Mouse (Mus musculus): Measurements from ENCODE around the gene Adgrg1. TPM values are rescaled to one million over a fixed set of nuclear protein-coding genes. Genes with fewer than 3 reads are reported as not detected.

The Adgrg1 gene
- polyA plus RNA-seq, 1 experiment from 2014 or later = 42.4 TPM

GRCm38 (mm10) chr8:94948421-94948820, 26.1 kb upstream of the Adgrg1 start:
- Histone ChIP-seq H3K4me1 (replicated peaks; ENCODE audit: control insufficient read depth, insufficient read depth) (no peaks in the 10 kb centered on the region), H3K9ac (ENCODE audit: low read length) (no peak overlapping the region), H3K27me3 (ENCODE audit: control insufficient read depth, insufficient read depth, low read length) (no peaks in the 10 kb centered on the region), H3K36me3 (ENCODE audit: control insufficient read depth, insufficient read depth, low read length) (no peaks in the 10 kb centered on the region), H3K9me3 (ENCODE audit: control insufficient read depth, low read length) (no peaks in the 10 kb centered on the region), H3K4me2 (replicated peaks; ENCODE audit: low read depth) (no peak overlapping the region), H3K27ac (replicated peaks) (no peak overlapping the region), H3K4me3 (ENCODE audit: low read depth, low read length) (no peak overlapping the region)
- DNase-seq (ENCODE audit: low spot score) (no peak), ATAC-seq (ENCODE audit: low FRiP score, low TSS enrichment) (no peak)
- 78% methylated on average over 4 of the region's 4 CpGs for WGBS
- TF ChIP-seq CTCF (IDR thresholded peaks at IDR 0.05; ENCODE audit: low read depth) = no peak
- TF ChIP-seq EP300 (optimal IDR thresholded peaks at IDR 0.05) = no peak

- WGBS = 81% methylated on average over 4 of the region's 4 CpGs
- H3K9me3 ChIP-seq (ENCODE audit: control insufficient read depth, low read length) = no peaks in the 10 kb centered on the region
- no peak overlapping the region for H3K27ac ChIP-seq (replicated peaks)
- DNase-seq (ENCODE audit: low spot score) (no peak), ATAC-seq (ENCODE audit: low FRiP score, low TSS enrichment) (no peak)
- no peaks in the 10 kb centered on the region for H3K36me3 ChIP-seq (ENCODE audit: control insufficient read depth, insufficient read depth, low read length)
- no peak for TF ChIP-seq EP300 (optimal IDR thresholded peaks at IDR 0.05)
- peak; percentile 28 for TF ChIP-seq CTCF (IDR thresholded peaks at IDR 0.05; ENCODE audit: low read depth)
- no peak overlapping the region for H3K4me2 ChIP-seq (replicated peaks; ENCODE audit: low read depth)
- 0 out of 2 replicates have a peak, but pooled peaks cover 3% of the 10 kb centered on the region for H3K4me1 ChIP-seq (replicated peaks; ENCODE audit: control insufficient read depth, insufficient read depth)
- no peaks in the 10 kb centered on the region for H3K27me3 ChIP-seq (ENCODE audit: control insufficient read depth, insufficient read depth, low read length)
- no peak overlapping the region for H3K9ac ChIP-seq (ENCODE audit: low read length)
- no peak overlapping the region for H3K4me3 ChIP-seq (ENCODE audit: low read depth, low read length)
These were observed 25.5 kb upstream of the Adgrg1 start for GRCm38 (mm10) chr8:94949010-94949409.

- DNase-seq (ENCODE audit: low spot score) (peak; percentile 77), ATAC-seq (ENCODE audit: low FRiP score, low TSS enrichment) (peak; percentile 30)
- no peaks in the 10 kb centered on the region for H3K36me3 ChIP-seq (ENCODE audit: control insufficient read depth, insufficient read depth, low read length)
- H3K4me1 ChIP-seq (replicated peaks; ENCODE audit: control insufficient read depth, insufficient read depth) = 0 out of 2 replicates have a peak, but pooled peaks cover 3% of the 10 kb centered on the region
- H3K27ac ChIP-seq (replicated peaks) = no peak overlapping the region
- WGBS = 13% methylated on average over 4 of the region's 4 CpGs
- H3K9me3 ChIP-seq (ENCODE audit: control insufficient read depth, low read length) = no peaks in the 10 kb centered on the region
- no peak overlapping the region for H3K4me2 ChIP-seq (replicated peaks; ENCODE audit: low read depth)
- H3K4me3 ChIP-seq (ENCODE audit: low read depth, low read length) = no peak overlapping the region
- TF ChIP-seq EP300 (optimal IDR thresholded peaks at IDR 0.05) (no peak), CTCF (IDR thresholded peaks at IDR 0.05; ENCODE audit: low read depth) (peak; percentile 99)
- H3K9ac ChIP-seq (ENCODE audit: low read length) = no peak overlapping the region
- no peaks in the 10 kb centered on the region for H3K27me3 ChIP-seq (ENCODE audit: control insufficient read depth, insufficient read depth, low read length)
These were observed 24.5 kb upstream of the Adgrg1 start for GRCm38 (mm10) chr8:94950046-94950445.

DNA sequence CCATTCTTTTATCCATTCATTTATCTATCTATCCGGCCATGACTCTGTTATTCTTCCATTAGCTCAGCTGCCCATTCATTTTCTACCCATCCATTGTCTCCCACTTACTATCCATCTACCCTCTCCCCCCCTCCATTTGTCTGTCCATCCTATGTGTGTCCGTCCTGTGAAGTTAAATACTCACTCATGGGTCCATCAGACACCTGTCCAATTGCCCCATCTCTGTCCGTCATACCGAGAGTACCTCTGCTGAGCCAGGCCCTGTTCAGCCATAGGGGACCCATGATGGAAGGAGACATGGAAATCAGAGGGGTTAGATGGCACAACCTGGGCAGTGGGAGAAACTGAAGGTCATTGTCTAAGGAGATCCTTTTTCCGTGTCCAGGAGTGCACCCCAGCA, 24.1 kb upstream of the Adgrg1 start:
- 0 out of 2 replicates have a peak, but pooled peaks cover 3% of the 10 kb centered on the region for H3K4me1 ChIP-seq (replicated peaks; ENCODE audit: control insufficient read depth, insufficient read depth)
- H3K4me2 ChIP-seq (replicated peaks; ENCODE audit: low read depth) = no peak overlapping the region
- no peaks in the 10 kb centered on the region for H3K9me3 ChIP-seq (ENCODE audit: control insufficient read depth, low read length)
- H3K9ac ChIP-seq (ENCODE audit: low read length) = no peak overlapping the region
- 74% methylated on average over 5 of the region's 5 CpGs for WGBS
- ATAC-seq (ENCODE audit: low FRiP score, low TSS enrichment) (no peak), DNase-seq (ENCODE audit: low spot score) (no peak)
- no peaks in the 10 kb centered on the region for H3K36me3 ChIP-seq (ENCODE audit: control insufficient read depth, insufficient read depth, low read length)
- H3K27ac ChIP-seq (replicated peaks) = no peak overlapping the region
- no peak for TF ChIP-seq EP300 (optimal IDR thresholded peaks at IDR 0.05)
- no peak for TF ChIP-seq CTCF (IDR thresholded peaks at IDR 0.05; ENCODE audit: low read depth)
- no peaks in the 10 kb centered on the region for H3K27me3 ChIP-seq (ENCODE audit: control insufficient read depth, insufficient read depth, low read length)
- H3K4me3 ChIP-seq (ENCODE audit: low read depth, low read length) = no peak overlapping the region

- Histone ChIP-seq H3K4me2 (replicated peaks; ENCODE audit: low read depth) (no peak overlapping the region), H3K27me3 (ENCODE audit: control insufficient read depth, insufficient read depth, low read length) (no peaks in the 10 kb centered on the region), H3K4me3 (ENCODE audit: low read depth, low read length) (no peak overlapping the region), H3K36me3 (ENCODE audit: control insufficient read depth, insufficient read depth, low read length) (no peaks in the 10 kb centered on the region), H3K4me1 (replicated peaks; ENCODE audit: control insufficient read depth, insufficient read depth) (0 out of 2 replicates have a peak, but pooled peaks cover 3% of the 10 kb centered on the region), H3K9me3 (ENCODE audit: control insufficient read depth, low read length) (no peaks in the 10 kb centered on the region), H3K9ac (ENCODE audit: low read length) (no peak overlapping the region), H3K27ac (replicated peaks) (no peak overlapping the region)
- no peak for DNase-seq (ENCODE audit: low spot score)
- WGBS = 70% methylated on average over 5 of the region's 5 CpGs
- TF ChIP-seq EP300 (optimal IDR thresholded peaks at IDR 0.05) (no peak), CTCF (IDR thresholded peaks at IDR 0.05; ENCODE audit: low read depth) (no peak)
- no peak for ATAC-seq (ENCODE audit: low FRiP score, low TSS enrichment)
These were observed 22.5 kb upstream of the Adgrg1 start for GRCm38 (mm10) chr8:94952086-94952485.

- no peak overlapping the region for H3K27ac ChIP-seq (replicated peaks)
- no peaks in the 10 kb centered on the region for H3K9me3 ChIP-seq (ENCODE audit: control insufficient read depth, low read length)
- H3K36me3 ChIP-seq (ENCODE audit: control insufficient read depth, insufficient read depth, low read length) = no peaks in the 10 kb centered on the region
- WGBS = 54% methylated on average over 7 of the region's 7 CpGs
- ATAC-seq (ENCODE audit: low FRiP score, low TSS enrichment) (no peak), DNase-seq (ENCODE audit: low spot score) (no peak)
- H3K9ac ChIP-seq (ENCODE audit: low read length) = no peak overlapping the region
- H3K4me2 ChIP-seq (replicated peaks; ENCODE audit: low read depth) = no peak overlapping the region
- H3K4me1 ChIP-seq (replicated peaks; ENCODE audit: control insufficient read depth, insufficient read depth) = 0 out of 2 replicates have a peak, but pooled peaks cover 3% of the 10 kb centered on the region
- no peaks in the 10 kb centered on the region for H3K27me3 ChIP-seq (ENCODE audit: control insufficient read depth, insufficient read depth, low read length)
- no peak overlapping the region for H3K4me3 ChIP-seq (ENCODE audit: low read depth, low read length)
- TF ChIP-seq EP300 (optimal IDR thresholded peaks at IDR 0.05) (no peak), CTCF (IDR thresholded peaks at IDR 0.05; ENCODE audit: low read depth) (0 out of 2 replicates have a peak, but pooled peaks have one; percentile 3)
These were observed 20.8 kb upstream of the Adgrg1 start for GRCm38 (mm10) chr8:94953624-94954367.
